Mouse (Mus musculus) small intestine, adult 2 months (tissue): ENCODE measurements around the gene Susd6. TPM values are rescaled to one million over a fixed set of nuclear protein-coding genes. Genes with fewer than 3 reads are reported as not detected.
A peak's percentile ranks its signal among the peaks of the same experiment; 100 is the strongest.

Source experiments
- H3K27ac ChIP-seq: fragments of 200-500 bp; 2 replicates; pipeline ENCODE4 v1.5.1; 2012; ENCODE audit warnings: low read depth, low read length, control low read depth, inconsistent platforms; ENCODE audit not compliant: insufficient read depth
- H3K27me3 ChIP-seq: fragments of 200-500 bp; 2 replicates; pipeline ENCODE4 v1.6.1; 2012; ENCODE audit warnings: mild to moderate bottlenecking, moderate library complexity, low read length, inconsistent platforms; ENCODE audit not compliant: control insufficient read depth, insufficient read depth
- H3K36me3 ChIP-seq: fragments of 200-500 bp; 2 replicates; pipeline ENCODE4 v1.6.1; 2012; ENCODE audit warnings: mild to moderate bottlenecking, low read length, control low read depth, inconsistent platforms; ENCODE audit not compliant: control insufficient read depth, insufficient read depth
- H3K4me1 ChIP-seq: fragments of 200-500 bp; 2 replicates; pipeline ENCODE4 v1.6.1; 2012; ENCODE audit warnings: low read length, inconsistent platforms, mixed read lengths; ENCODE audit not compliant: control insufficient read depth, insufficient read depth, insufficient read length
- H3K4me3 ChIP-seq: fragments of 200-500 bp; 2 replicates; pipeline ENCODE4 v1.5.1; 2012; ENCODE audit warnings: low read depth, mild to moderate bottlenecking, control low read depth, inconsistent platforms, low read length, moderate library complexity
- CTCF ChIP-seq: fragments of 200-500 bp; IDR thresholded peaks from 2 replicates; pipeline ENCODE4 v1.5.1; 2012; ENCODE audit warnings: low read depth, mild to moderate bottlenecking, control low read depth, inconsistent platforms, low read length, moderate library complexity, mixed read lengths; ENCODE audit not compliant: insufficient replicate concordance, insufficient read length; ENCODE audit errors: extremely low read depth
- POLR2A ChIP-seq: fragments of 200-500 bp; IDR thresholded peaks from 2 replicates; pipeline ENCODE4 v1.6.1; 2012; ENCODE audit warnings: low read depth, mild to moderate bottlenecking, control low read depth, inconsistent platforms, low read length, moderate library complexity
- WGBS: fragments of 180-500 bp; shearing (Covaris S2); methylation state at CpG from one replicate; pipeline ENCODE4 v1.1.7; 2018; 5-methylcytosine and 5-hydroxymethylcytosine counted together
- polyA plus RNA-seq: library from polyadenylated mRNA; depleted of rRNA; stranded (reverse); fragments of >200 nt; gene quantifications from 2 replicates; pipeline ENCODE4 v1.2.3, GENCODE M21; 2012

Gene Susd6
- polyA plus RNA-seq, 1 experiment = 54.9 TPM

GRCm38 (mm10) chr12:80803924-80804323, 13.6 kb downstream of the Susd6 start:
- H3K4me1 ChIP-seq = peaks cover 18% of the 10 kb centered on the region; the same call in 1 of the 2 replicates
- no peak overlapping the region for H3K27ac ChIP-seq
- H3K36me3 ChIP-seq = 0 out of 2 replicates have a peak, but pooled peaks cover 3% of the 10 kb centered on the region
- no peaks in the 10 kb centered on the region for H3K27me3 ChIP-seq
- WGBS = 17% methylated on average over 3 of the region's 3 CpGs
- TF ChIP-seq POLR2A (no peak), CTCF (no peak)
- no peak overlapping the region for H3K4me3 ChIP-seq

GRCm38 (mm10) chr12:80804861-80805428, 14.6 kb downstream of the Susd6 start:
- Histone ChIP-seq H3K27me3 (no peaks in the 10 kb centered on the region), H3K4me1 (peaks cover 18% of the 10 kb centered on the region; the same call in 1 of the 2 replicates), H3K36me3 (0 out of 2 replicates have a peak, but pooled peaks cover 3% of the 10 kb centered on the region), H3K4me3 (no peak overlapping the region), H3K27ac (no peak overlapping the region)
- TF ChIP-seq CTCF = no peak
- TF ChIP-seq POLR2A = no peak
- 84% methylated on average over 6 of the region's 6 CpGs for WGBS

- H3K27me3 ChIP-seq = no peaks in the 10 kb centered on the region
- H3K4me3 ChIP-seq = no peak overlapping the region
- TF ChIP-seq POLR2A (no peak), CTCF (no peak)
- 0 out of 2 replicates have a peak, but pooled peaks cover 3% of the 10 kb centered on the region for H3K36me3 ChIP-seq
- H3K27ac ChIP-seq = no peak overlapping the region
- H3K4me1 ChIP-seq = peaks cover 25% of the 10 kb centered on the region; the same call in 1 of the 2 replicates
- WGBS = 79% methylated on average over 2 of the region's 2 CpGs
These were observed 17.3 kb downstream of the Susd6 start for GRCm38 (mm10) chr12:80807451-80808085.

GRCm38 (mm10) chr12:80810005-80810404, 19.7 kb downstream of the Susd6 start:
- Histone ChIP-seq H3K4me3 (no peak overlapping the region), H3K4me1 (peaks cover 17% of the 10 kb centered on the region; the same call in 1 of the 2 replicates), H3K27me3 (no peaks in the 10 kb centered on the region), H3K36me3 (0 out of 2 replicates have a peak, but pooled peaks cover 3% of the 10 kb centered on the region), H3K27ac (no peak overlapping the region)
- TF ChIP-seq POLR2A = no peak
- TF ChIP-seq CTCF = no peak
- 74% methylated on average over 2 of the region's 2 CpGs for WGBS

GRCm38 (mm10) chr12:80811646-80812509, 21.6 kb downstream of the Susd6 start:
- no peaks in the 10 kb centered on the region for H3K27me3 ChIP-seq

GRCm38 (mm10) chr12:80812510-80812820, 22.2 kb downstream of the Susd6 start:
- Histone ChIP-seq H3K4me1 (peaks cover 24% of the 10 kb centered on the region; the same call in 1 of the 2 replicates), H3K27me3 (no peaks in the 10 kb centered on the region), H3K27ac (0 out of 2 replicates have a peak overlapping the region, but pooled peaks have one; percentile 0), H3K4me3 (no peak overlapping the region), H3K36me3 (no peaks in the 10 kb centered on the region)
- 65% methylated on average over 1 of the region's 1 CpGs for WGBS
- TF ChIP-seq POLR2A = no peak

More at GRCm38 (mm10) chr12:80811646-80812509, 21.6 kb downstream of the Susd6 start:
- 56% methylated on average over 6 of the region's 6 CpGs for WGBS
- H3K27ac ChIP-seq = 0 out of 2 replicates have a peak overlapping the region, but pooled peaks have one; percentile 0
- peaks cover 26% of the 10 kb centered on the region; the same call in 1 of the 2 replicates for H3K4me1 ChIP-seq
- TF ChIP-seq POLR2A = no peak
- no peak for TF ChIP-seq CTCF
- no peaks in the 10 kb centered on the region for H3K36me3 ChIP-seq
- no peak overlapping the region for H3K4me3 ChIP-seq
